Comparison of ENCODE assay signal across 9 mouse cellular contexts in the genomic region with DNA sequence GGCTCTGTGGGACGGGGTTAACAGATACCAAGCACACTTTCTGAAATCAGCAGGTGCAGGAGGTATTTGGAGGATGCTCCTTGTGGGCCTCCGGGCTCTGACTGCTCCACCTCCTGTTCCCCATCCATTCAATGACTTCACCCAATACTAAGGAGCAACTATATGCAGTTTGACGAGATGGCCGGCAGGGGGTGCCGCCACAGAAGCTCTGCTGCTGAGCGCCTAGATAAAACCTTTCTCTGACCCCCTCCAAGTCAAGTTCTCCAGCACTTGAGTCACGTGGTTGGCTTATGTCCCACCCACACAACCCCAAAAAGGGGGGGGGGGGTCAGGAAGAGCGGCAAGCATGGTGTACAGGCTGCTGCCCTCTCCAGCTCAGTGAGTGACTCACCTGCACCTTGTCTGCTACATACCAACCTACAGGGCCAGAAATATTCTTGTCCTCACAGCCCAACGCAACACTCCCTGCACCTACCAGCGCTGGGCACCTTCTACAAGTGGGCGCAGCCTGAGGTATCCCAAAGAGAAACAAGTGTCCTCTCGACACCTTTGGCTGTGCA. TPM values are rescaled to one million over a fixed set of nuclear protein-coding genes. Genes with fewer than 3 reads are reported as not detected.
DNase-seq lines count a peak whose midpoint lies in the region; ATAC-seq and TF ChIP-seq lines count a peak whose summit lies in the region.
"Had no signal": no experiment of that assay in that cellular context is flagged by ENCODE, and none has a peak within 500 bp of the region (broad histone marks: within the 10 kb centered on the region; RNA-seq: fewer than 3 reads in every experiment).

No protein-coding gene starts in this region.

- TF ChIP-seq CTCF in intestine, postnatal 0 days (IDR thresholded peaks at IDR 0.05; ENCODE audit: low read depth) = peak; percentile 75

- H3K4me1 ChIP-seq in intestine, postnatal 0 days (replicated peaks; ENCODE audit: control insufficient read depth, insufficient read depth, low read length) = no peaks in the 10 kb centered on the region
- H3K4me1 ChIP-seq in intestine, embryonic 16.5 days (ENCODE audit: control insufficient read depth, insufficient read depth, low read length) = peaks cover 17% of the 10 kb centered on the region

- ATAC-seq in intestine, postnatal 0 days = peak; percentile 45; the same call in 1 of the 2 replicates
- ATAC-seq in intestine, embryonic 16.5 days = no peak
- no peak for ATAC-seq in inflammation-experienced regulatory T-cells, adult 6 months

- H3K9ac ChIP-seq in intestine, postnatal 0 days (ENCODE audit: low read depth, low read length) = no peak overlapping the region
- H3K9ac ChIP-seq in intestine, embryonic 16.5 days (ENCODE audit: low read depth, low read length) = no peak overlapping the region

- H3K27ac ChIP-seq in intestine, postnatal 0 days (ENCODE audit: low read depth, low read length) = no peak overlapping the region
- H3K27ac ChIP-seq in intestine, embryonic 16.5 days (ENCODE audit: low read length) = no peak overlapping the region
- H3K27ac ChIP-seq: macrophage had no signal

- peak; percentile 43 for DNase-seq in CD4-positive helper T cell, adult 2 months (ENCODE audit: low read depth, low spot score)
- DNase-seq in ZHBTc4 (ENCODE audit: low read depth, low spot score) = peak; percentile 85
- DNase-seq in embryo, embryonic 9.5 days (ENCODE audit: extremely low spot score) = peak; percentile 42
- peak; percentile 63 for DNase-seq in lung, postnatal 10 days
- DNase-seq in urinary bladder, adult 2 months (ENCODE audit: low spot score) = no peak

- H3K9me3 ChIP-seq in intestine, postnatal 0 days (ENCODE audit: control insufficient read depth) = no peaks in the 10 kb centered on the region
- H3K9me3 ChIP-seq in intestine, embryonic 16.5 days (ENCODE audit: control insufficient read depth, low read length) = no peaks in the 10 kb centered on the region

- H3K4me2 ChIP-seq in intestine, postnatal 0 days (replicated peaks; ENCODE audit: low read depth) = no peak overlapping the region
- no peak overlapping the region for H3K4me2 ChIP-seq in intestine, embryonic 16.5 days (ENCODE audit: low read depth, low read length)

- no peak overlapping the region for H3K4me3 ChIP-seq in intestine, postnatal 0 days (ENCODE audit: low read depth, low read length)
- H3K4me3 ChIP-seq in intestine, embryonic 16.5 days (ENCODE audit: low read length) = no peak overlapping the region

- no peaks in the 10 kb centered on the region for H3K27me3 ChIP-seq in intestine, postnatal 0 days (replicated peaks; ENCODE audit: control insufficient read depth, insufficient read depth, low read length)
- H3K27me3 ChIP-seq in intestine, embryonic 16.5 days (replicated peaks; ENCODE audit: control insufficient read depth, insufficient read depth, low read length) = no peaks in the 10 kb centered on the region

- 36% methylated on average over 12 of the region's 12 CpGs for WGBS in intestine, postnatal 0 days
- WGBS in intestine, embryonic 16.5 days = 33% methylated on average over 12 of the region's 12 CpGs

- H3K36me3 ChIP-seq in intestine, postnatal 0 days (ENCODE audit: control insufficient read depth, insufficient read depth) = no peaks in the 10 kb centered on the region
- H3K36me3 ChIP-seq in intestine, embryonic 16.5 days (ENCODE audit: control insufficient read depth, insufficient read depth, low read length) = no peaks in the 10 kb centered on the region

RNA-seq across cellular contexts. Expression of gene Pgbd5, which starts 40.5 kb away (rescaled TPM):
- 1.9 and 2.2 TPM in 2 replicates for polyA plus RNA-seq in intestine, postnatal 0 days (2015; fragmentation: Nextera tagmentation; extraction: Ambion mirVana)
- polyA plus RNA-seq in intestine, embryonic 16.5 days (2015; fragmentation: Nextera tagmentation; extraction: Ambion mirVana) = 1.5 and 1.7 TPM in 2 replicates
- 10.7 and 11.8 TPM in 2 replicates for polyA plus RNA-seq in urinary bladder, adult 2 months (2012; rRNA removed)
- polyA plus RNA-seq in inflammation-experienced regulatory T-cells, adult 6 months (2017; shearing (Covaris generic)) = not detected
